14 mouse cellular contexts compared by ENCODE assay signal in genomic region chr8:86786498-86786897, GRCm38 (mm10). TPM values are rescaled to one million over a fixed set of nuclear protein-coding genes. Genes with fewer than 3 reads are reported as not detected.
A peak's percentile ranks its signal among the peaks of the same experiment; 100 is the strongest.
DNase-seq lines count a peak whose midpoint lies in the region; ATAC-seq lines count a peak whose summit lies in the region.
"Had no signal": no experiment of that assay in that cellular context is flagged by ENCODE, and none has a peak within 500 bp of the region (broad histone marks: within the 10 kb centered on the region; RNA-seq: fewer than 3 reads in every experiment).

No protein-coding gene starts in this region.

- peak; percentile 85 for DNase-seq in R1 (ENCODE audit: low read depth, low spot score)
- peak; percentile 47 to 51 for DNase-seq in kidney, postnatal 36 days
- DNase-seq: adrenal gland, postnatal 14 days; thymus, postnatal 36 days had no signal

- no peaks in the 10 kb centered on the region for H3K27me3 ChIP-seq in heart, embryonic 15.5 days
- H3K27me3 ChIP-seq in heart, embryonic 11.5 days (ENCODE audit: control insufficient read depth, insufficient read depth, low read length): no peaks in the 10 kb centered on the region
- H3K27me3 ChIP-seq: lung, embryonic 15.5 days; midbrain, embryonic 12.5 days; neural tube, embryonic 12.5 days had no signal

- peak overlapping the region; percentile 71 for H3K27ac ChIP-seq in heart, embryonic 15.5 days
- no peak overlapping the region for H3K27ac ChIP-seq in heart, embryonic 11.5 days (ENCODE audit: low read depth, low read length)
- peak overlapping the region; percentile 88 for H3K27ac ChIP-seq in brown adipose tissue, adult 24 weeks (replicated peaks; ENCODE audit: low read depth, low read length)
- H3K27ac ChIP-seq: hindbrain, postnatal 0 days; lung, embryonic 15.5 days; midbrain, embryonic 12.5 days; neural tube, embryonic 12.5 days had no signal

- H3K9me3 ChIP-seq in heart, embryonic 15.5 days (replicated peaks): no peaks in the 10 kb centered on the region
- H3K9me3 ChIP-seq in heart, embryonic 11.5 days (replicated peaks; ENCODE audit: control insufficient read depth, low read length): no peaks in the 10 kb centered on the region
- H3K9me3 ChIP-seq: lung, embryonic 15.5 days; midbrain, embryonic 12.5 days; neural tube, embryonic 12.5 days had no signal

- 39% methylated on average over 5 of the region's 5 CpGs for WGBS in heart, embryonic 15.5 days
- 40% methylated on average over 5 of the region's 5 CpGs for WGBS in heart, embryonic 11.5 days (ENCODE audit: insufficient replicate concordance)

- H3K4me3 ChIP-seq in heart, embryonic 15.5 days: no peak overlapping the region
- no peak overlapping the region for H3K4me3 ChIP-seq in heart, embryonic 11.5 days (ENCODE audit: low read depth, low read length)
- H3K4me3 ChIP-seq in brown adipose tissue, adult 24 weeks (ENCODE audit: insufficient read depth, low read depth, low read length): no peak overlapping the region
- H3K4me3 ChIP-seq: lung, embryonic 15.5 days; midbrain, embryonic 12.5 days; neural tube, embryonic 12.5 days had no signal

- no peak overlapping the region for H3K4me2 ChIP-seq in heart, embryonic 15.5 days
- no peak overlapping the region for H3K4me2 ChIP-seq in heart, embryonic 11.5 days
- H3K4me2 ChIP-seq: lung, embryonic 15.5 days; midbrain, embryonic 12.5 days; neural tube, embryonic 12.5 days had no signal

- H3K4me1 ChIP-seq in heart, embryonic 15.5 days (replicated peaks): peaks cover 9% of the 10 kb centered on the region
- no peaks in the 10 kb centered on the region for H3K4me1 ChIP-seq in heart, embryonic 11.5 days (ENCODE audit: control insufficient read depth, insufficient read depth, low read length)
- peaks cover 24% of the 10 kb centered on the region for H3K4me1 ChIP-seq in brown adipose tissue, adult 24 weeks (ENCODE audit: control insufficient read depth, insufficient read depth, insufficient read length, low read length)
- H3K4me1 ChIP-seq: neural tube, embryonic 12.5 days had no signal

- H3K9ac ChIP-seq in heart, embryonic 15.5 days: no peak overlapping the region
- H3K9ac ChIP-seq in heart, embryonic 11.5 days (ENCODE audit: low read depth, low read length): no peak overlapping the region
- H3K9ac ChIP-seq: lung, embryonic 15.5 days; midbrain, embryonic 12.5 days; neural tube, embryonic 12.5 days had no signal

- H3K36me3 ChIP-seq in heart, embryonic 15.5 days: no peaks in the 10 kb centered on the region
- no peaks in the 10 kb centered on the region for H3K36me3 ChIP-seq in heart, embryonic 11.5 days (ENCODE audit: control insufficient read depth, insufficient read depth, low read length)
- H3K36me3 ChIP-seq: lung, embryonic 15.5 days; midbrain, embryonic 12.5 days; neural tube, embryonic 12.5 days had no signal

- no peak for ATAC-seq in heart, embryonic 15.5 days (replicated peaks; ENCODE audit: insufficient number of reproducible peaks, insufficient read depth, low FRiP score, low read depth)
- ATAC-seq in heart, embryonic 11.5 days (replicated peaks; ENCODE audit: insufficient number of reproducible peaks, low FRiP score, low TSS enrichment): no peak
- no peak for ATAC-seq in inflammation-experienced regulatory T-cells, adult 6 months
- ATAC-seq in erythroid progenitor cell, adult 5-6 weeks (replicated peaks; ENCODE audit: low FRiP score, poor library complexity, severe bottlenecking): no peak
- ATAC-seq: CD4-positive, CD25-positive, alpha-beta regulatory T cell, adult 4 months; hindbrain, postnatal 0 days had no signal

RNA-seq across cellular contexts. Expression of gene Siah1a, which starts 40.8 kb away (rescaled TPM):
- 29.8 and 30.5 TPM in 2 replicates for polyA plus RNA-seq in heart, embryonic 15.5 days (2015; fragmentation: Nextera tagmentation; extraction: Ambion mirVana)
- 30.1 and 31.5 TPM in 2 replicates for polyA plus RNA-seq in heart, embryonic 11.5 days (2014; fragmentation: Nextera tagmentation; extraction: Ambion mirVana)
- 12.1 and 14.6 TPM in 2 replicates for polyA plus RNA-seq in brown adipose tissue, adult 24 weeks (2012; ENCODE audit: insufficient read depth, insufficient read length, missing spikeins)
- polyA plus RNA-seq in inflammation-experienced regulatory T-cells, adult 6 months (2017; shearing (Covaris generic)): 1 to 10 TPM; 4.6 to 9.0 (median 6.2) TPM
- 22.2 and 45.0 TPM in 2 replicates for total RNA-seq in erythroid progenitor cell, adult 5-6 weeks (2015; ENCODE audit: low replicate concordance)
- total RNA-seq in erythroid progenitor cell, adult 5-6 weeks (2017; ENCODE audit: low replicate concordance): 37.6 and 46.2 TPM in 2 replicates

RNA-seq across cellular contexts. Expression of gene Gm10638, which starts 41.0 kb away (rescaled TPM):
- polyA plus RNA-seq in heart, embryonic 15.5 days (2015; fragmentation: Nextera tagmentation; extraction: Ambion mirVana): 3.9 and 4.2 TPM in 2 replicates
- 1.7 and 2.0 TPM in 2 replicates for polyA plus RNA-seq in heart, embryonic 11.5 days (2014; fragmentation: Nextera tagmentation; extraction: Ambion mirVana)
- 1.7 and 2.3 TPM in 2 replicates for polyA plus RNA-seq in brown adipose tissue, adult 24 weeks (2012; ENCODE audit: insufficient read depth, insufficient read length, missing spikeins)
- polyA plus RNA-seq in inflammation-experienced regulatory T-cells, adult 6 months (2017; shearing (Covaris generic)): under 1 TPM in 1 of 3 experiments, not detected in 2; 0.51 TPM
- total RNA-seq in erythroid progenitor cell, adult 5-6 weeks (2015; ENCODE audit: low replicate concordance): not detected in 2 replicates
- 2.6 TPM in 1 of 2 replicates, not detected in the other for total RNA-seq in erythroid progenitor cell, adult 5-6 weeks (2017; ENCODE audit: low replicate concordance)
- total RNA-seq: hindbrain, postnatal 0 days had no signal
- polyA plus RNA-seq: CD4-positive, CD25-positive, alpha-beta regulatory T cell, adult 4 months had no signal
